9 mouse cellular contexts compared by ENCODE assay signal in the genomic region with DNA sequence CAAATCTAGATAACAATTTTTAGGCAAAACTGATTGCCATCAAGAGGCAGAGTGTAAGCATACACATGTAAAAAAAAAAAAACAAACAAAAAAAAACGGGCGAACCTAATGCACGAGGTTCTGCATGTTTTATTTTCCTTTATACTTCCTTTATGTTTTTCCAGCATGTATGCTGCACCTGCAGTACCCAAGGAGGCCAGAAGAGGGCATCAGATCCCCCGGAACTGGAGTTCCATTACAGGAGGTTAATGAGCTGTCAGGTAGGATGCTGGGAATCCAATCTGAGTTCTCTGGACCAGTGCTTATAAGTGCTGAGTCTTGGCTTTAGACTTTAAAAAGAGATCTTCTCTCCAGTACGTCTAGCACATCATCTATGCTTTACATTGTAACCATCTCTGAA.
DNase-seq lines count a peak whose midpoint lies in the region; ATAC-seq and TF ChIP-seq lines count a peak whose summit lies in the region.
"Had no signal": no experiment of that assay in that cellular context is flagged by ENCODE, and none has a peak within 500 bp of the region (broad histone marks: within the 10 kb centered on the region; RNA-seq: fewer than 3 reads in every experiment).

No protein-coding gene starts in this region.

- no peak for ATAC-seq in midbrain, embryonic 11.5 days (ENCODE audit: low FRiP score)

- no peak overlapping the region for H3K9ac ChIP-seq in midbrain, embryonic 11.5 days (ENCODE audit: low read length)
- H3K9ac ChIP-seq: heart, embryonic 15.5 days had no signal

- no peak for TF ChIP-seq POLR2A in thymus, adult 2 months (IDR thresholded peaks at IDR 0.05; ENCODE audit: control insufficient read depth, extremely low read depth, insufficient read depth, low read length, poor library complexity)

- H3K4me3 ChIP-seq in thymus, adult 2 months (ENCODE audit: control insufficient read depth, insufficient read depth, low read length), result no peak overlapping the region
- no peak overlapping the region for H3K4me3 ChIP-seq in midbrain, embryonic 11.5 days (ENCODE audit: low read depth, low read length)
- H3K4me3 ChIP-seq: heart, embryonic 15.5 days had no signal

- 48% methylated on average over 5 of the region's 5 CpGs for WGBS in thymus, adult 2 months
- WGBS in midbrain, embryonic 11.5 days, result 68% methylated on average over 5 of the region's 5 CpGs

- no peak for TF ChIP-seq CTCF in thymus, adult 2 months (IDR thresholded peaks at IDR 0.05; ENCODE audit: borderline replicate concordance, control insufficient read depth, extremely low read depth, insufficient read depth, low read length, poor library complexity)

- H3K36me3 ChIP-seq in thymus, adult 2 months (ENCODE audit: control insufficient read depth, insufficient read depth, low read length), result no peaks in the 10 kb centered on the region
- H3K36me3 ChIP-seq in midbrain, embryonic 11.5 days (ENCODE audit: control insufficient read depth, insufficient read depth, low read length), result no peaks in the 10 kb centered on the region
- H3K36me3 ChIP-seq: heart, embryonic 15.5 days had no signal

- H3K27me3 ChIP-seq in thymus, adult 2 months (ENCODE audit: control insufficient read depth, insufficient read depth, low read length), result no peaks in the 10 kb centered on the region
- H3K27me3 ChIP-seq in midbrain, embryonic 11.5 days (ENCODE audit: control insufficient read depth, insufficient read depth, low read length), result no peaks in the 10 kb centered on the region
- H3K27me3 ChIP-seq: heart, embryonic 15.5 days had no signal

- H3K9me3 ChIP-seq in midbrain, embryonic 11.5 days (ENCODE audit: control insufficient read depth, low read length), result no peaks in the 10 kb centered on the region
- H3K9me3 ChIP-seq: heart, embryonic 15.5 days had no signal

- intact Hi-C loops in heart, postnatal 36 days (cut with DNase I), result loop anchor here (2.0 kb wide), 1 partner anchor 140 kb away; no protein-coding TSS in a partner anchor

- no peak overlapping the region for H3K4me2 ChIP-seq in midbrain, embryonic 11.5 days
- H3K4me2 ChIP-seq: heart, embryonic 15.5 days had no signal

- no peaks in the 10 kb centered on the region for H3K4me1 ChIP-seq in thymus, adult 2 months (replicated peaks; ENCODE audit: control insufficient read depth, insufficient read depth, low read length)
- peaks cover 8% of the 10 kb centered on the region; the same call in 1 of the 2 replicates for H3K4me1 ChIP-seq in midbrain, embryonic 11.5 days (ENCODE audit: control insufficient read depth, insufficient read depth, low read length)

- no peak overlapping the region for H3K27ac ChIP-seq in thymus, adult 2 months (ENCODE audit: control insufficient read depth, insufficient read depth, low read length)
- no peak overlapping the region for H3K27ac ChIP-seq in midbrain, embryonic 11.5 days (ENCODE audit: low read depth, low read length)
- H3K27ac ChIP-seq: heart, embryonic 15.5 days had no signal

- DNase-seq in heart, postnatal 36 days, result peak; percentile 6 to 44
- no peak for DNase-seq in heart, adult 8-10 months (ENCODE audit: low spot score)
- DNase-seq in thymus, postnatal 14 days, result peak; percentile 4
- no peak for DNase-seq in thymus, adult 2 months
- DNase-seq in cerebellum, postnatal 10 days, result peak; percentile 59 to 69
- peak; percentile 14 for DNase-seq in lung, postnatal 10 days
- DNase-seq in midbrain, embryonic 11.5 days (ENCODE audit: low spot score, missing footprints), result no peak
- no peak for DNase-seq in MN1 (ENCODE audit: low spot score)

Comparison
In these comparisons a context has a peak if more than half of its experiments do, and no peak if none do; other contexts are left out.
1. DNase-seq: peak in heart, postnatal 36 days (2 of 2), thymus, postnatal 14 days (single experiment), cerebellum, postnatal 10 days (2 of 2) and lung, postnatal 10 days (single experiment); none in heart, adult 8-10 months (single experiment), thymus, adult 2 months (single experiment), midbrain, embryonic 11.5 days (single experiment) and MN1 (single experiment).